Mouse (Mus musculus) ZHBTc4 (cell line): ENCODE measurements around the gene Fgfr3.

Experiments
- DNase-seq: peaks from one replicate; pipeline ENCODE4 v3.0.0-alpha.2; 2011; ENCODE audit warnings: low read depth, low spot score

The Fgfr3 gene

DNA sequence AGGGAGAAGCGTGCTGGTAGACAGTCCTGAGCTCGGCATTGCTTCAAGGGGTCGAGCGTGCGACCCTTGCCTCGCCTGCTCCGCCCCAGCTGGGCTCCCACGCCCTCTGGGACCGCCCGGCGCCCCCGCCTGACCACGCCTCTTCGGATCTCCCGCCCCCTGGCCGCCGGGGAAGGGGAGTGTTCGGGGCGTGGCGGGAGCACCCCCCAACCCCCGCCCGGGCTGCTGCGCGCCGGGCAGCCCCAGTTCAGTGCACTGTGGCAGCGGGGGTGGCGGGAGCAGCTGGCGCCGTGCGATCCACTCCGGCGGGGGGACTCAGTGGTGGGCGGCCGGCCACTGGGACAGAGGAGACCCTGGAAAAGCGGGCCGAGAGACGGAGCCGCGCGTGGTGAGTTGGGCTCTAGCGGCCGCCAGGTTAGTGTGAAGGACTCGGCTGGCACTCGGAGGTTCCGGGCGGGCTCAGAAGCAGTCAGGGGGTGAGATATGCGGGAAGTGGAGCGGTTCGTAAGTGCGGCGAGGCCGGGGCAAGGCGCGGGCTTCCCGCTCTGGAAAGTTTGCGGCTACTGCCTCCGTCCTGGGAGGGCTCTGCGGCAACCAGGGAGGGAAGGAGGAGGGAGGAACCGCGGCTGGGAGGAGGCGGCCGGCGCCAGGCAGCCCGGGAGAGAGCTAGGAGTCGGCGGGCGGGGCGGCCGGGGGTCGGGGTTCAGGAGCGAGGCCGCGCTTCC, at the start of gene Fgfr3:
Fgfr3 (plus strand) TSS at position 134 of the 725 bp plus-strand sequence.
- DNase-seq = peak; percentile 65

DNA sequence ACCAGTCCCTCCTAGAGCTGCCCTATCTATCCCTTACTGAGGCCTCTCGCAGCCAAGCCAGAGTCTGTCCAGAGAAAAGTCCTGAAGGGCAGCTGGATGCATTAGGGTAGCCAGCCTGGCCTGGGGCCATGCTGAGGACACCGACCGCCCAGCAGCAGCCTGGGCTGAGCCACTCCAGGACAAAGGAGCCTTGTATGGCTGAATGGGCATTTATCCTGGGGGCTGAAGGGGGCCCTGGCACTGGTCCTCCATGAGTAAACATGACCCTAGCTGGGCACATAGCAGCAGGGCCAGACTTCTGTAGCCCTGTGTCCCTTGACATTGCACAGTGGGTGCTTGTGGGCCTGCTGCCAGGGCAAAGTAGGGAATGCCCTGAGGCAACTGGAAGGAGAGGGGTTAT, 47.0 kb upstream of the Fgfr3 start:
- no peak for DNase-seq

DNA sequence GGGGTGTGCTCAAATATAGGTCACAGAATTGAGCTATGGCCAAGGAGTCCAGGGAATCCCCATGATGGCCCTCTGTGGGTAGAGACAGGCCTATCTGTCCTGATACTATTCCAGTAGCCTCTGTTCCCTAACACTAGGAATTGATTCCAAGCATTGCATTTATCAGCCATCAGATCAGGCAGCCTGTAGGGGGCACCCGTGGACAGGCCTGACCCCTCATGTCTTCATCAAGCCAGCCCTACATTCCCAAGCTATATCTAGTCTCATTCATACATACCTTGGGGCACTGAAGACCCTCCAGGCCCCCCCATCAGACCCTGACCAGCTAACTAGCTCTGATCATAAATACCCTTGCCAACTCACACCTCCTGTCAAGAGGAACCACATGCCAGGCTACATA, 45.5 kb upstream of the Fgfr3 start:
- peak; percentile 70 for DNase-seq

DNA sequence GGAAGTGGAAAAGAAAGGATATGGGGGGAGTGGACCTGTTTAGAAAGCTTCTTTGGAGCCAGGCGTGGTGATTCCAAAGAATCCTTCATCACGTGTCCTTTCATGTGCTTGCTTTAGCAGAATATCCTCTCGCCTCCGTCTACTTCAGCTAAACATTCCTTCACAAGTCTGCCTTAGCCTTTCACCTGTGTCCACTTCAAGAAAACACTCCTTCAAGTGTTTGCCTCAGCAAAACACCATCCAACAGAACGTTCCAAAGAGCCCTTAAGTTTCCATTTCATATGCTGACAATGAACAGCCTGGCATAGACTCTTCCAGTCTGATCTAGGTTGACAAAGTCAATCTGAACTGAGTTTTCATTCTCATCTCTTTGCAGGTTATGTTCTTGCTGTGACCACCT, 43.2 kb upstream of the Fgfr3 start:
- no peak for DNase-seq

DNA sequence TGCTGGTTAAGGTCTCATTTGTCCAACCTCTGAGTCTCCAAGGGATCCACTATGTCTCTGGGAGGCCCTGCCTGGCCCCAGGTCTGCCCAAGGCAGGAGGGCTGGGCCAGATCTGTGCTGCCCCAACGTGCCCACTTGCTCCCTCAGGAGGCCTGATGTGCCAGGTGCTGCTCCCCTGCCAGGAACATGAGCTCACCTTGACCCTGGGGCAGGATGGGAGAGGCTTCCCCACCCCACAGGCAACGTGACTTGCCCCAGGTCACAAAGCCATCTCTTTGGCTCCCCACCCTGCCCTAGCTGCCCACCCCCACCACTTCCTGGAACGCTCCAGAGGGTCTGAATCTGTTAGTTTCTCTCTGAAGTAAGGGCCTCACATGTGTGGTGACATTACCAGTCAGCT, 40.4 kb upstream of the Fgfr3 start:
- no peak for DNase-seq

DNA sequence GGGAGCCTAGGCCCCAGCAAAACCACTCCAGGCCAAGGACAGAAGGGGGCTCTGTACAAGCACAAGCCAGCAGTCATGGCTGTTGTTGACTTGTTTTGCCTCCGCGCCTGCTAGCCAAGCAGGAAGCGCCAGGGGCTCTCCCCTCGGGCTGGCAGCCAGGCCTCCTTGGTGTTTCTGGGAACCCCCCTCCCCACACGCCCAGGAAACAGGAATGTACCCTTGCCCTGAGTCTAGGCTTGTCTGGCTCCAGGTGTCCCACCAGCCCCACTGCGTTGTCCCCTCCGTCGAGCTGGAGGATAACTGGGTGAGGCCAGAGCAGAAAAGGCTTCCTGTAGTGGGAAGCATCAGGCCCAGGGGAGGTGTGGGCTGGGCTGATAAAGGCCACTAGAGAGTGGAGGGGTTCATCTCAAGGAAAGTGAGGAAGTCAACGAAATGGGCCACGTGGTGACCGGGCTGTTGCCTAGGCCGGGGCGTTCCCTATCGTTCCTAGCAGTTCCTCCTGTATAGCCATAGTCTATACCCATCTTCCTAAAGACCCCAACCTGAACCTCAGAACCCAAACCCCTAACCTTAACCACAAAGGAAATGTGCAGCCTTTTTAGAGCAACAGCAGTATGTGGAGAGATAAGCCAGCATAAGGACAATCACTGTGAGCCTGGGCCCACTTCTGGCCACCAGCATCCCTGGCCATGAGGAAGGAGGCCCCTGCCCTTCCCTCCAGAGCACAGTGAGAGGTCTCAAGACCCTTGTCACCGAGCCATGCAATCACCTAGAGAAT, 39.7 kb upstream of the Fgfr3 start:
- no peak for DNase-seq

DNA sequence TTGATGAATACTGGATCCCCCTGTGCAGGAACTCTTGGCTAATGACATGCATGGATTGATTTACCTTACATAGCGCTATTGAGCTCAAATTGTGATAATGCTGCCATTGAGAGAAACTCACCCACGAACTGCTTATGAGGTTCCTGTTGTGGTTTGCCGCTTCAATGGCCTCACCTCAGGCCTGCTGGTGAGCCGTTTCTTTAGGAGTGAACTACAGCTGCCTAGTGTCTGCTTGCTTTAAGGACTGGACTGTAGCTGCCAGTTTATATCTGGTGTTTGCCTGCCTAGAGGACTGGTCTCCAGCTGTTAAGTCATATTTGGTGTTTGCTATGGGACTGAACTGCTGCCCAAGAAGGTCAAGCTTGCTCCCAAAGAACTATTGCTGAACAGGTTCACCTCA, 38.5 kb upstream of the Fgfr3 start:
- DNase-seq = no peak

DNA sequence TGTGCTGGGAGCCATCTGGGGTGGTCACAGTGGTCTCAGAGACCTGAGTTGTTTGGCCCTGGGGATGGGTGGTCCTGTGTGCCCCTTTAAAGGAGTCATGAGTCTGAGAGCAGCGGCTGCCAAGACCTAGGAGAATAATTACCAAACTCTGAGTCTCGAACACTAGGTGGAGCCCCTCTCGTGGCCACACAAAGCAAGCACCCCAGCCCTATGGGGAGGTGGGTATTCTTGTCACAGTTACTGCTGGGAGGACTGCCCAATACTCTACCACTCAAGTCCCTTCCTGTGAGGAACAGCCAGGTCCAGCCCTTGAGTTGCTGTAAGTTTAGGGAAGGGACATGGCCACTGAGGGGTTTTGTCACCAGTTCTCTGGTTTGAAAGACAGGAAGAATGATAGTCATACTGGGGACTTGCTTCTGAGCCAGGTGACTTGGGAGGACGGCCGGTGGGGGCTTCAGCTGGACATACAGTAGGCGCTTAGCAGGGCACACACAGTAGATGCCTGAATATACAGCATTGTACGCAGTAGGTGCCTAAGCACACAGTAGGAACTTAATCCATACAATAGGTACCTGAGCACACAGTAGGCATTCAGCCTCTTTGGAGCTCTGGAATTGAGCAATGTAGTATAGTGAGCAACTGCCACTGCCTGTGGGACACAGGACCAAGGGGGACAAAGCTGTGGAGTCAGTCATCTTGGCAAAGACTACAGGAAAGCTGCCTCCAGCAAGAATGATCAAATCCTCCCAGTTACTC, 37.4 kb upstream of the Fgfr3 start:
- DNase-seq = peak; percentile 33

DNA sequence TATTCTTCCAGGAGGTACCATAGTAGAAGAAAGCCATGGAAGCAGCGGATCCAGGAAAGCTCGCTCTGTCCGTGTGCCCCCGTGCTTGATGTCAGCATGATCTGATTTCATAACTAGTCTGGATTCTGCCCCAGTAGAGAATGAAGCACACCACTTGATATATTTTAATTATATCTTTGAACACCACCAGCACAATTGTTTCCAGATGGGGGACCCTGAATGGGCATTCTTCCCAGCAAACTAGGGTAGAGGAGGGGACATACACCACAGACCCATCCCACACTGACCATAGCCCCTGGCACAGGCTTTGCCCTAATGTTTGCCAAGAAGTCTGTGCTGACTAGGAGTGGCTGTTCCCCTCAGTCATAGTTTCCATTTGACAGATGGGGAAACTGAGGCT, 36.5 kb upstream of the Fgfr3 start:
- no peak for DNase-seq

DNA sequence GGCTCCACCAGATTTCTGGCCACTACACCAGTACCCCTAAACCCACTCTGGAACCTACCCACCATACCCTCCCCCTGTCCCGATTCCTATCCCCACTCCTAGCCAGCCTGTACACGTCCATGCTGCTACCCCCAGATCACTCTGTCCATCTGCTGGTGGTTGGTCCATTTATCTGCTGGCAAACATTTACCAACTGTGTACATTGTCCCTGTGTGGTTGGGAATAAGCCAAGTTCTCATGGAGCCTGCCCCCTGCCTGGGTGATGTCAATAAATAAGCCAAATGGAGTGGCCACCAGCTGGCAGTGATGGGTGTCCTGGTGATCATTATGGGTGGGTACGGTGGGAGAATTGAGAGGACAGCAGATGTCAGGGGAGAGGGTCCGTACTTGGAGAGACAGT, 34.3 kb upstream of the Fgfr3 start:
- no peak for DNase-seq

DNA sequence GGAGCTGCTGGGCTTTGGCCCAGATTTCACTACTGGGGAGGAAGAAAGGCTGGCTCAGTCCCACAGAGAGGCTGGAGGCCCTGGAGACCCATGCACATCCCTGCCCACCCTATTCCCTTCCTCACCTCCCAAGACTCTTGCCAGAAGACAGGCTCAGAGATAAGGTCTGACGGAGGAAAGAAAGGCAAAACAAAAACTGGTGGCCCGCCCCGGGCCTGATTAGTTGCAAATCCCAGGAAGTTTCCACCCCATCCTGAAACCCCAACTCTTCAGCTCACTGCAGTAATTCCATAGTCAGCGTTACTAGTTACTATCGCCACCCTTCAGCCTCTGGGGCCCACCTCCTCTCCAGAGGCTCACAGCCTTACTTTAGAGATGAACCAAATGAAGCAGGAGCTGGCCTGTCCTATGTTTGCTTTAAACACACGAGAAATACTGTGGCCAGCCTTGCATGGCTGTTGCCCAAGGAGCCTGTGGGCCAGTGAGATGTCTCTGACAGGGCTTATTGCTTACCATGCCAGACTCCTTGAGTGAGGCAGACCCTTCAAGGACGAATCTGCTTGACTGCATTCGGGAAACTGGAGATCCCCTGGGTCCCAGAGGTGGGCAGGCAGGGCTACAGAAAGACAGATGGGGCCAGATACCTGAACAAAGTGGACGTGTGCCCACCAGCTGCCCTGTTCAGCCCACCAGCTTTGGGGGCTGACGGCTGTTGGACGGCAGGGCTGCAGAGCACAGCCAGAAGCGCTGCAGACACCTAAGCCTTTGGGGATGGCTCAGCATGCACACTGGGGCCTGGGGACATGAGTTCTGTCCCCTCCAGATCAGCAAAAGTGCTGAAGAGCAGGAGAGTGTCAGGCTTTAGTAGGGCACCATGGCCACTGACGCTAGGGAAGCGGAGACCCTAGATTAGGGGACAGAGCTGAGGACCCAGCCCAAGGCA, 32.9 kb upstream of the Fgfr3 start:
- no peak for DNase-seq

DNA sequence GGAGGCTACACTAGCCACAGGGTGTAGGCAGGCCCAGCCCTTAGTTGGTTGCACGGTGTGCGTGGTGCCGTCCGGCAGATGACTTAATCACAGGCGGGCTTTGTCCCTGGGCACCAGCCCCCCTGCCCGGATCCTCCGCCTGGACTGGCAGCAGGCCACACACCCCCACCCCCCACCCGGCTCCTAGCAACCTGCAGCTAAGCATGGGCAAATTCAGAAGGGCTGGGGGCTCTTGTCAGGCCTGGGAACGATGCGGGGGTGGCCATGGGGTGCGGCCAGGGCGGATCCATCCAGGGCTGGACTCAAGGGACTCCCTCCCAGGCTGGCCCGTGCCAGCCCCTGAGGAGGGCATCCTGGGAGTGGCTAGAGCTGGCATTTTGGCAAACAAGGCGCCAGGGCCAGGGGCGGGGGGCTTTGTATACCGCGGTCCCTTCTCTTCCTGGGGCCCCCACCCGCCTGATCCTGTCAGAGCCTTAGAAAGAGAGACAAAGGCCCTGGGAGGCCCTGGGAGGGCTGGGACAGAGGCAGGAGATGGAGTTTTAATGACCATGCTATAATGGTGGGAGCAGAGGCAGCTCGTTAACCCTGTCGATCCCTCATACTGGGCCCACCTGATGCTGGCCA, 32.1 kb upstream of the Fgfr3 start:
- DNase-seq = no peak

DNA sequence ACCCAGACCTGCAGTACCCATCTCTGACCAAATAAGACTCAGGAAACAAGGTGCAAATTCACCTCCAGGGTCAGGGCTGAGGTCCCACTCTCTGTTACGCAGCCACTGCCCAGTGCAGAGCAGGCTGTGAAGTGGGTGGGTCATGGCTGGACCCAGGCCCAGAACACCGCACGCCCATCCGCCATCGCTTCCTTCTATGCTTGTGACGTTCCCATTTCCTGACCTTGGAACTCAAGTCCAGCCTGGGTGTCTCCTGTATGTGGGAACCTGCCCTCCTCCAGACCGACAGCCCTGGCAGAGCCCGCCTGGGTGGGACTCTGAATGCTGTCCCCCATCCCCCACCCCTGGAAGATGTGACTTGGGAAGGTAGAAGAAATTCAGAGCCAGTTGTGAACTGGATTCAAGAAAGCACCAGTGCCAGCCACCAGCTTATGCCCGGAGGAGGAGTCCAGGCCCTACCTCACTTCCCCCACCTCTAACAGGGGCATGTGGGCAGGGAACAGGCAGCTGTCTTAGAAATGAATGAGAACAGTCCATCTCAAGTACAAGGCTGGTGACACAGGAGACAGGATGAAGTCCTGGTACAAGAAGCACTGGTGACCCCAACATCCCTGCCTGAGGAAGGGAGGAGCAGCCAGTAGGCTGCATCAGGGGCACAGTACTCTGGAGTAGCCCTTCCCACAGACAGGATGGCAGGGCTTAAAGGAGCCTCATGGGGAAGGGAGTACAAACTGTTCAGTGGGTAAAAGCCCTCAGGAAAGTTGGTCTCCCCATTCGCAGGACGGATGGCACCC, 31.4 kb upstream of the Fgfr3 start:
- no peak for DNase-seq

DNA sequence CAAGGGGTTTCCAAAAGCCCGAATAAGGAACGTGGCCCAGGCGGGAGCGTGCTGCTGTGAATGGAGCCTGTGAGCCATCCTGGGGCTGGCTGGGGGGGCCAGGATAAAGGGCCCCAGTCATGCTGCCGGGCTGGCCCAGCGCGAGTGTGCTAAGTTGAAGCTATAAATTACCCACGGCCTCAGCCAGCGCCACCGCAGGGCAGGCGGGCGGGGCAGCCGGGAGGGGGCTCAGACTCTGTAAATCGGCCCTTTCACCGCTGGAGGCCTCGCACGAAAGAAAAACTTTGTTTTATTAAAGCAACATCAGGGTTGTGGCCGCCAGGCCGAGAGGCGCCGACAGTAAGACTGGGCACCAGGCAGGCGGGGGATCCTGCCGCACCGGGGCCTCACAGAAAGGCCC, 29.1 kb upstream of the Fgfr3 start:
- peak; percentile 34 for DNase-seq

DNA sequence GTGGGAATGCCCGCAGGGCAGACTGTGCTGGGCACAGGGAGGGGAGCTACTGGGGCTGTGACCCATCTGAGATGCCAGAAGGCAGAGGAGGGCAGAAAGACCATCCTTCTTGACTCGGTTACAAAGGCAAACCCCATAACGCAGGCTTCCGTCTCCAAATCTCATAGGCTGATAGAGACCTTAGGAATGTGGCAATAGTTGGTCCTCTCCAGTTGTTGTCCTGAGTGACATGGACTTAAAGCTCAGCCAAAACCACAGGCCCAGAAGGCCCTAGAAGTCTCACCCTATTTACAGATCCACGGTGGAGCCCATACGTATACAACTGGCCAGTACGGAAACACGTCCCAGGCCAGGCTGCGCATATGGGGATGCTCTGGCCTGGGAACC, 27.0 kb upstream of the Fgfr3 start:
- no peak for DNase-seq

DNA sequence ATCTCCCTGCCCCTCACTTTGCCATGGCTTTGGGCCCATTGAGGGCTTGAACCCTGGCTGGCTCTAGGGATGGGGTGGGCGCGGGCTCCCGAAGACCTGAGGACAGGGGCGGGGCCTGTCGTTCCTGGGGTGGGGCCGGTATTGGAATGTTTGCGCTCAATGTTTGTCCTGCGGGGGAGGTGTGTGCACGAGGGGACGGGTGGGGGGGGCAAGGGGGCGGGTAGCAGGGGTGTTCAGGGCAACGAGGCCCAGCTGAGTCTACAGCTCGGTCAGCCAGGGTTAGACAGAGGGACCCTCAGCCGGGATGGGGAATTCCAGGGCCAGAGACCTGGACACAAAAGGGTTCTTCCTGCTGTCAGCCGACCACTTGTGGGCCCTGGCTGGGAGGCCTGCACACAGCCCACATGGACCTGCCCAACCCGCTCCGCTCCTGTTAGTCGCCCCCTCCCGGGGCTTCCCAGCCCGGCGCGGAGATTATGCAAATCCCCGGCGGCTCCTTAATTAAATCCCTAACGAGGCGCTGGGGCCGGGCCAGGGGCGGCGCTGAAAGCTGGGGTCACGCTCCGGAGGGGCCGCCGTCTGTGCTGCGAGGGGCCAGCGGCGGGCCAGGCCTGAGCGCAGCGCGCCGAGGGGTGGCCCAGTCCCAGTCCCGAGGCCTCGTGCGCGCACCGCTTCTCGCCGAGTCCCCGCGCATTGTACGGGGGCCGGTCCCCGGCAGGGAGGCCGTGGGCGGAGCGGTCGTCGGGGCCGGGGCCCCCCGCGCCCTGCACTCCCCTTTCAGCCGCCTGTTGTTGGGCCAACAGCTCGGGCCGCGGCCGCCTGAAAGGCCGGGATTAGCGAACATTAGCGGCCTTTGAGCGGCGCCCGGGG, 26.4 kb upstream of the Fgfr3 start:
- peak; percentile 43 for DNase-seq

DNA sequence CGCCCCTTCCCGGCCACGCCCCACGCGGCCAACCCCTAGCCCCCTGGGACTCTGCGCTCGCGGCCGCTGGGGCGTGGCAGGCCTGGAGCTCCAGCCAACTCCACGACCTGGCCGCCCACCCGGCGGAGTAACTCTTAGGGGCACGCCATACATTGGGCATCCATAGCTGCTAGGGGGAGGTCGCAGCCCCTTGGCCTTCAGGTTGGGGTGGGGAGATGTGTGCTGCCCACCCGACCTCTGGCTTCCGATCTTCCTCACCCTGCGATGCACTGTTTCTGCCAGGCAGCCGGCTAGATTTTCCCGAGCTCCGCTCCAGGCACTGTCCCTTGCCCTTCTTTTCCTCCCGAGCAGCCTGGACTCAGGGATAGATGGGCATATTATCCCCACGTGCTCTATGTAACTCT, 25.8 kb upstream of the Fgfr3 start:
- peak; percentile 64 for DNase-seq

DNA sequence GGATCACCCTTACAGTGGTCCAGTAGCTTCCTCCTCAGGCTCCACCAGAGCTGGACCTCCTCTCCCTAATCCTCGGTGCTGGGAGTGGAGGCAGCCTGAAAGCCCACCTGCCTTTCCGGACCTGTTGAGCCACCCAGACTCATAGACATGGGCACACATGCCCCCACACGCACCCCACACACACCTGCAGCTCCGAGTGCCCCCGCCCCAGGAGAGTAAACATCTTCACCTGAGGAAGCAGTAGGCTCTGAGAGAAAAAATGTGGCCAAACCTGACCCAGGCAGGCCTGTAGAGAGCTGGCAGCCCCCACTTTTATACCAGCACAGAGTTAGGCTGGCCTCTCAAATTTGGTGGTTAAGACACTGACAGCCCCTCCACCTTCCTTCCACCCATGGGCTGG, 25.0 kb upstream of the Fgfr3 start:
- no peak for DNase-seq

DNA sequence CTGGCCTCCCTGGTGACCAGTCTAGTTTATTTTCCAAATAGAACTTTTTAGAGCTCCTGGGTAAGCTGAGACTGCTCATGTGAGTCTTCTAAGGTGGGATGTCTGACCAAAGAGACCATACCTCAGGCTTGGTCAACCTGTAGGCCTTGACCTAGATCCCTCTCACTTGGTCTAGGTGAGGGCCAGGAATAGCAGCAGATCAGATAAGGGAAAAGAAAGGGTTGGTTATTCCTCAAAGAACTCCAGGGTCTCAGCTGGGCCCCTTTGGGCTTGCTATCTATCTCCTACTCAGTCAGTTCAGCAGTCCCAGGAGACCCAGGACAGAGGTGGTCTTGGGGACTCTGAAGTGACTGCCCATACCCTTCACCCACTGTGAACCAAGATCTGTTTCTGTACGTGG, 23.9 kb upstream of the Fgfr3 start:
- DNase-seq = no peak
